Mouse (Mus musculus): ENCODE data around the gene Ankfy1.

Gene Ankfy1

GRCm38 (mm10) chr11:72795455-72796295, 105.9 kb downstream of the Ankfy1 start, which contains the start of the genes Cyb5d2 and Zzef1:
Cyb5d2 (minus strand) TSS chr11:72796142.
Zzef1 (plus strand) TSS chr11:72796226.
- peak; percentile 98 for DNase-seq (ENCODE audit: low read depth)

DNA sequence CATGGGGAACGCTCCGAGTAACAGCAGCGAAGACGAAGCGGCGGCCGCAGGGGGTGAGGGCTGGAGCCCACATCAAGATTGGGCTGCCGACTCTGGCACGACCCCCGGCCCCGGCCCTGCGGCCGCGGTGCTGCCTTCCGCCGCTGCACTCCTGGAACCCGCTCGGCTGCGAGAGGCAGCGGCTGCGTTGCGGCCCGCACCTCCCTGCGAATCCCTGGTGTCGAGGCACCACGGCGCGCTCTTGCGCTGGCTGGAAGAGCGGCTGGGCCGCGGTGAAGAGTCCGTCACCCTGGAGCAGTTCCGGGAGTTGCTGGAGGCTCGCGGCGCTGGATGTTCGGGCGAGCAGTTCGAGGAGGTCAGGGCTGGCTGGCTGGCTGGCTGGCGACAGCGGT, 106.5 kb downstream of the Ankfy1 start:
- DNase-seq (ENCODE audit: low read depth), result no peak

DNA sequence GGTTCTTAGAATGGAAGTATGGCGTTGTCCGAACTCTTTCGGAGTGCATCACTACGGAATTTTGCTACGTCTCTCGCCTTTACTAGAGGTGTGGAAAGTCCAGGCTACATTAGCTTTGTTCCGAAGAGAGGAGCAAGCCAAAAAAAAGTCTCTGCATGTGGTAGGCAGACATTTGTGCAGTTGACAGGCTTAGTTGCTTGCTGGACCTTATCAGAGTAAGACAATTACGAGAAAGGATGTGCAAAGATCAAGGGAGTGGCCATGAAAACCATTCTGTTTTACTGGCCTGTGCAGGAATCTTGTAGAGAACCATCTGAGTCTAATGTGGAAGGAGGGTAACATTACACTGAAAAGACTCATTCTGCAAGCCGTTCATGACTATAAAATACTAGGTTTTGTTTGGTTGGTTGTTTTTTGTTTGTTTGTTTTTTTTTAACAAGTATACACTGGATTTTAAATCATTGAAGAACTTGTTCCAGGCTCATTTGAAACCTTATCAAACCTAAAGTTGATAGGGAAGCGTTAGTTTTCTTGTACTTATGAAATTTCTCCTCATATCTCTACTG, 107.0 kb downstream of the Ankfy1 start:
- DNase-seq (ENCODE audit: low read depth), result peak; percentile 39

DNA sequence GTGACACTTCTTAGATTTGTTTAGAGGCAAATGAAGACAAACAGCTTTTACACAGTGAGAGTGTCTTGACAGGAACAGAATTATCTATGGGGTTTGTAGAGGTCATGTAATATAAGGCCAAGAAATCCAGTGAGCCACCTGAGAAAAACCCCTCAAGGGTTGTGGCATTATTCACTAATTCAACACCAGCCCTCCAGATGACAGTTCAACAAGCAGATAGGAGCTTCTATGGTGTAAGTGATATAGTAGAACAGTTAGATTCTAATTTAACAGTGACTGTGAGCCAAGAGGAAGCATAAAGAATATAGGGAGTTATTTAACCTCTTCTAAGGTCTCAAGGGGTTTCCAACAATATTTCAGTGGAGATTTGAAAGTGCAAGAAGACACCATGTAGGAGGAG, 108.3 kb downstream of the Ankfy1 start:
- no peak for DNase-seq (ENCODE audit: low read depth)

GRCm38 (mm10) chr11:72801182-72801581, 111.4 kb downstream of the Ankfy1 start:
- DNase-seq (ENCODE audit: low read depth), result no peak

DNA sequence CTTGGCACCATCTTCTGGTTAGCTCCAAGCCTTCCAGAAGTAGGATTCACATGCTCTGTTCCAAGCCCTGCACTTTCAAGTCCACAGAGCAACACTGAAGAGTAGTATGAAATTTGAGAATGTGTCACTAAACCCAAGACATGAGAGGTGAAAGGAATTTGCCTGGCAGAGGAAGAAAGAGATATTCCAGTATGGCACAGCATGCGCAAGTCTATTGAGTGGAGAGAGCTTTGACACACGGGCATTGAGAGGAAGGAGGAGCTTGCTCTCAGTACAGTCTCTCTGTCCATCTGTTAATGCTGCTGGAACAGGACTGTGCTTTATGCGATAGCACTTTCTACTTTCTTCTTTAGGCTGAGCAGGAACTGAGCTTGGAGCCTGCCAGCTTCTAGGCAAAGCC, 113.2 kb downstream of the Ankfy1 start:
- DNase-seq (ENCODE audit: low read depth), result no peak

DNA sequence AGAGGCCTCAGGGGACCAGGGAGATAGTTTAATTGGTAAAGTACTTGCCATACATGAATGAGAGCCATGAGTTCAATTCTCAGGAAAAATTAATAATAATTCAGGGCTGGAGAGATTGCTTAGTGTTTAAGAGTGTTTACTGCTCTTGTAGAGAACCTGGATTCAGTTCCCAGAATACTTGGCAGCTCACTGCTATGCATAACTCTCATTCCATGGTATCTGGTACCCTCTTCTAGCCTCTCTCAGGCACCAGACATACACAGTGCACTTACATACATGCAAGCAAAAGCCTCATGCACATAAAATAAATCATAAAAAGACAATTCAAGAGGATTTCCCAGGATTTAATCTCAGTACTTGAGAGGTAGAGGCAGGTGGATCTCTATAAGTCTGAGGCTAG, 114.8 kb downstream of the Ankfy1 start:
- no peak for DNase-seq (ENCODE audit: low read depth)

- DNase-seq (ENCODE audit: low read depth), result no peak
These were observed 115.4 kb downstream of the Ankfy1 start for GRCm38 (mm10) chr11:72805232-72805631.

- DNase-seq (ENCODE audit: low read depth), result no peak
These were observed 116.8 kb downstream of the Ankfy1 start for GRCm38 (mm10) chr11:72806556-72806955.

- DNase-seq (ENCODE audit: low read depth), result no peak
These were observed 118.2 kb downstream of the Ankfy1 start for GRCm38 (mm10) chr11:72807992-72808391.

DNA sequence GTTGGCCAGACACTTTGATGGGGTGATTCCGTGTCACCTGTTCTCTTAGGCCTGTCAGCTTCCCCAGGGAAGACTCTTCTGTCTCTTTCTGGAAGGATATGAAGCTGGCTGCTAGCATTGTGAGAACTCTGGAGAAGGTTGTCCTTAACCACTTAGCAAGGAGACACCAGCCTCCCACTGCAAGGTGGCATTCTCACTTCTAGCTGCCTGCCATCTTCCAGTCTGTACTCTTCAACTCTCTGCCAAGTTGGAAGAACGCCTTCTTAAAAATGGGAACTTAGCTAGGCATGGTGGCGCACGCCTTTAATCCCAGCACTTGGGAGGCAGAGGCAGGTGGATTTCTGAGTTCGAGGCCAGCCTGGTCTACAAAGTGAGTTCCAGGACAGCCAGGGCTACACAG, 123.9 kb downstream of the Ankfy1 start:
- DNase-seq (ENCODE audit: low read depth), result no peak

- DNase-seq (ENCODE audit: low read depth), result peak; percentile 45
These were observed 124.4 kb downstream of the Ankfy1 start for GRCm38 (mm10) chr11:72814188-72814587.

DNA sequence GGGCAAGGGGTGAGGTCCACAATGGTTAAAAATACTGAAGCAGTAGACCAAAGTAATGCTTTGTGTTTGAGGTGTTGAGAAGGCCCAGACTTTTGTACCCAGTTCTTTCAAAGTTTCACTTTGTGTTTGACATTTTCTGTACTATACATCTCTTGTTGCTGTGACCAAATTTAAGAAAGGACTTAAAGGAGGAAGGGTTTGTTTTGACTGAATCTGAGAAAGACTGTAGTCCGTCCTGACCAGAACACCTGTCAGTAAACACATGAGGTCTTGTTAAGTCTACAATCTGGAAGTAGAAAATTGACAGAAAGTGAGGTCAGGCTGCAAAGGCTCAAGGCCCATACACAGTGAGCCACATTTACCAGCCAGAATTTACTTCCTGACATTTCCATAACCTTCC, 127.1 kb downstream of the Ankfy1 start:
- no peak for DNase-seq (ENCODE audit: low read depth)

DNA sequence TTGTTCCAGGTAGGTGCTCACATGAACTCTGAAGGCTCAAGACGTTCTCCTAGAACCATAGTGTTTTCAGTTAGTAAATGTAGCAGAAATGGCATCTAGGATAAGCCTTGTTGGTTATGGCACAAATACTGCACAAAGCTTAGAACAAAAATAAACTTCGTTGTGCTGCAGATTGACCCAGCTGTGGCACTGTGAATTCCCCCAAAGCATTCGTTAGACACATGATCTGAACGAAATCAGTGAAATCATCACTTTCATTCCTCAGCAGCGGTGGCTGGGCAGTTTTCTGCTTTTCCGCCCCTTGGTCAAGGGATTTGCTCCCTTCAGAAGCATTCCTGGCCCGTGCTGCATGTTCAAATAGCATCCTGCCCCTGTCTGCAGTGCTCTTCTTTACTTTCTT, 128.3 kb downstream of the Ankfy1 start:
- no peak for DNase-seq (ENCODE audit: low read depth)

DNA sequence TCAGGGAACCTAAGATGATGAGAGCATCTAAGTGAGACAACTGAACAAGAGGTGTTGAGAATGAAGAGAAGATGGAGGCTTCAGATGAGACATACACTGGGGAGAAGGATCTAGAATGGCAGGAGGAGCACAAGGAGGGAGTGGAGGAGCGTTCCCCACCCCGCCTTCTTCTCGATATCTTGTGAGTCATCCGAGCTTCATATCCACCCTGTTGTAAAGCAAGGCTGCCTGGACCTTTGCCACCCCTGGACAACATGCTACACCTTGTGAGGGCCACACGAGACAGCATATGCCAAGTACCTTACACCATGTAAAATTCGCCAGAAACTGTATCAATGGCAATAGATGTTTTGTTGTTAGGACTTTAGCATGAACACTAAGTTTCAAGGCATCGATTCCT, 131.2 kb downstream of the Ankfy1 start:
- no peak for DNase-seq (ENCODE audit: low read depth)

Data from induced T-regulatory cell, adult 2 months (primary cell).